Mouse (Mus musculus) frontal cortex, postnatal 10 days (tissue): Measurements from ENCODE around the gene Rreb1.

Experiments used
- DNase-seq, 2 experiments: peaks; one replicate each; pipeline ENCODE4 v3.0.0; 2022; ENCODE audit warnings: low spot score in 2 of 2, mixed read lengths in 1 of 2

Gene Rreb1

GRCm38 (mm10) chr13:37876366-37876765, 98.2 kb downstream of the Rreb1 start:
- no peak for DNase-seq

GRCm38 (mm10) chr13:37876836-37877235, 98.6 kb downstream of the Rreb1 start:
- DNase-seq = no peak

GRCm38 (mm10) chr13:37877241-37877640, 99.0 kb downstream of the Rreb1 start:
- no peak for DNase-seq

- DNase-seq = no peak
Measured at GRCm38 (mm10) chr13:37878918-37879331, 100.7 kb downstream of the Rreb1 start.

GRCm38 (mm10) chr13:37879556-37879955, 101.4 kb downstream of the Rreb1 start:
- no peak for DNase-seq

- DNase-seq = no peak
Measured at GRCm38 (mm10) chr13:37880035-37880434, 101.8 kb downstream of the Rreb1 start.

GRCm38 (mm10) chr13:37880581-37881130, 102.5 kb downstream of the Rreb1 start:
- no peak for DNase-seq

GRCm38 (mm10) chr13:37882521-37882920, 104.3 kb downstream of the Rreb1 start:
- DNase-seq = no peak

GRCm38 (mm10) chr13:37883008-37883407, 104.8 kb downstream of the Rreb1 start:
- DNase-seq = no peak

GRCm38 (mm10) chr13:37885392-37885791, 107.2 kb downstream of the Rreb1 start:
- no peak for DNase-seq

- DNase-seq = no peak
Measured at GRCm38 (mm10) chr13:37886024-37886423, 107.8 kb downstream of the Rreb1 start.

- no peak for DNase-seq
Measured at GRCm38 (mm10) chr13:37894756-37895155, 116.6 kb downstream of the Rreb1 start.

- DNase-seq = no peak
Measured at GRCm38 (mm10) chr13:37895564-37896254, 117.5 kb downstream of the Rreb1 start.

GRCm38 (mm10) chr13:37896423-37896822, 118.2 kb downstream of the Rreb1 start:
- DNase-seq = no peak

- DNase-seq = no peak
Measured at GRCm38 (mm10) chr13:37898772-37899171, 120.6 kb downstream of the Rreb1 start.

- no peak for DNase-seq
Measured at GRCm38 (mm10) chr13:37903036-37903435, 124.8 kb downstream of the Rreb1 start.

- no peak for DNase-seq
Measured at GRCm38 (mm10) chr13:37903476-37903875, 125.3 kb downstream of the Rreb1 start.

- no peak for DNase-seq
Measured at GRCm38 (mm10) chr13:37904436-37904835, 126.2 kb downstream of the Rreb1 start.

GRCm38 (mm10) chr13:37908061-37908460, 129.9 kb downstream of the Rreb1 start:
- no peak for DNase-seq

GRCm38 (mm10) chr13:37908493-37908892, 130.3 kb downstream of the Rreb1 start:
- DNase-seq = no peak

GRCm38 (mm10) chr13:37909225-37909624, 131.0 kb downstream of the Rreb1 start:
- DNase-seq = no peak

GRCm38 (mm10) chr13:37912011-37912410, 133.8 kb downstream of the Rreb1 start:
- no peak for DNase-seq

- DNase-seq = no peak
Measured at GRCm38 (mm10) chr13:37912591-37913467, 134.6 kb downstream of the Rreb1 start.
